Mouse (Mus musculus): Measurements from ENCODE around the gene Gna11. TPM values are rescaled to one million over a fixed set of nuclear protein-coding genes. Genes with fewer than 3 reads are reported as not detected.

Gene Gna11
- polyA plus RNA-seq, 1 experiment from 2014 or later, result 57.4 TPM

DNA sequence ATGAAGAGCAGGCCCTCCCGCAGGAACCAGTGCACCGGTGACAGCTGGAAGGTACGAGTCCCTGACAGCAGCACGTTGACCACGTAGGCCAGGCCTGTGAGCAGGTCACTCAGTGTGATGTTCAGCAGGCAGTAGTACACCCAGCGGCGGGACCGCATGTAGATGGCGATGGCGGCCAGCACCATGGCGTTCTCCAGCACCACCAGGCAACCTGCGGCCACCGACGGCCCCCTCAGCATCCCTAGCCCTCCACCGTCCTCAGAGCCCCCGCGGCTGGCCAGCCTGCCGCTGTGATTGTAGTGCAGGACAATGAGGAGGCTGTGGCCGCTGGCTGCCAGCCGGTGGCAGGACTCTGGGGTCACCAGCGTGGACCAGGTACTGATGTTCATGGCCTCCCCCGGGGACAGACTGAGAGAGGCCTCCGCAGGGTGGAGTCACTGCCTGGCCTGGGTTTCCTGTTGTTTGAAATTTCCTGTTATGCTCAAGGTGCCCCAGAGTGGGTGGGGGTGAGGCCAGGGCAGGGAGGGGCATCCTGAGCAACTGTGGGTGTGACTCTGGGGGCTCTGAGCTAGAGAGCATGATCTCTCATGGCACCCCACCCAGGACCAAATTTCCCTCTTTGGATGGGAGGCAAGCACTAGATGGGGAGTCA, 45.6 kb downstream of the Gna11 start:
- Histone ChIP-seq H3K27ac (replicated peaks in 1 of 2; ENCODE audit: control insufficient read depth in 1 of 2, insufficient read depth in 1 of 2, low read depth in 2 of 2, low read length in 2 of 2) (no peak overlapping the region), H3K36me3 (ENCODE audit: control insufficient read depth, insufficient read depth, low read length) (no peaks in the 10 kb centered on the region), H3K4me2 (ENCODE audit: low read length) (no peak overlapping the region), H3K4me3 (ENCODE audit: control insufficient read depth in 1 of 2, insufficient read depth in 1 of 2, low read depth in 1 of 2, low read length in 2 of 2) (no peak overlapping the region), H3K9me3 (ENCODE audit: control insufficient read depth, low read length) (no peaks in the 10 kb centered on the region), H3K9ac (ENCODE audit: low read length) (no peak overlapping the region), H3K4me1 (ENCODE audit: control insufficient read depth in 2 of 2, insufficient read depth in 2 of 2, low read length in 2 of 2) (peaks cover 9 to 12% of the 10 kb centered on the region in 2 experiments; a peak in 3 of 4 replicates), H3K27me3 (ENCODE audit: control insufficient read depth, insufficient read depth, low read length) (peaks cover 11% of the 10 kb centered on the region)
- 65% methylated on average over 23 of the region's 23 CpGs for WGBS
- no peak for ATAC-seq (ENCODE audit: insufficient number of reproducible peaks, insufficient read depth, low FRiP score, low read depth)

- Histone ChIP-seq H3K36me3 (ENCODE audit: control insufficient read depth, insufficient read depth, low read length) (no peaks in the 10 kb centered on the region), H3K4me3 (ENCODE audit: control insufficient read depth in 1 of 2, insufficient read depth in 1 of 2, low read depth in 1 of 2, low read length in 2 of 2) (no peak overlapping the region), H3K27me3 (ENCODE audit: control insufficient read depth, insufficient read depth, low read length) (peaks cover 7% of the 10 kb centered on the region), H3K4me1 (ENCODE audit: control insufficient read depth in 2 of 2, insufficient read depth in 2 of 2, low read length in 2 of 2) (peaks cover 9 to 12% of the 10 kb centered on the region in 2 experiments; a peak in 3 of 4 replicates), H3K9ac (ENCODE audit: low read length) (no peak overlapping the region), H3K9me3 (ENCODE audit: control insufficient read depth, low read length) (no peaks in the 10 kb centered on the region), H3K27ac (replicated peaks in 1 of 2; ENCODE audit: control insufficient read depth in 1 of 2, insufficient read depth in 1 of 2, low read depth in 2 of 2, low read length in 2 of 2) (no peak overlapping the region), H3K4me2 (ENCODE audit: low read length) (no peak overlapping the region)
- 79% methylated on average over 38 of the region's 38 CpGs for WGBS
- ATAC-seq (ENCODE audit: insufficient number of reproducible peaks, insufficient read depth, low FRiP score, low read depth), result no peak
These were observed 46.4 kb downstream of the Gna11 start for GRCm38 (mm10) chr10:81498316-81499249.

DNA sequence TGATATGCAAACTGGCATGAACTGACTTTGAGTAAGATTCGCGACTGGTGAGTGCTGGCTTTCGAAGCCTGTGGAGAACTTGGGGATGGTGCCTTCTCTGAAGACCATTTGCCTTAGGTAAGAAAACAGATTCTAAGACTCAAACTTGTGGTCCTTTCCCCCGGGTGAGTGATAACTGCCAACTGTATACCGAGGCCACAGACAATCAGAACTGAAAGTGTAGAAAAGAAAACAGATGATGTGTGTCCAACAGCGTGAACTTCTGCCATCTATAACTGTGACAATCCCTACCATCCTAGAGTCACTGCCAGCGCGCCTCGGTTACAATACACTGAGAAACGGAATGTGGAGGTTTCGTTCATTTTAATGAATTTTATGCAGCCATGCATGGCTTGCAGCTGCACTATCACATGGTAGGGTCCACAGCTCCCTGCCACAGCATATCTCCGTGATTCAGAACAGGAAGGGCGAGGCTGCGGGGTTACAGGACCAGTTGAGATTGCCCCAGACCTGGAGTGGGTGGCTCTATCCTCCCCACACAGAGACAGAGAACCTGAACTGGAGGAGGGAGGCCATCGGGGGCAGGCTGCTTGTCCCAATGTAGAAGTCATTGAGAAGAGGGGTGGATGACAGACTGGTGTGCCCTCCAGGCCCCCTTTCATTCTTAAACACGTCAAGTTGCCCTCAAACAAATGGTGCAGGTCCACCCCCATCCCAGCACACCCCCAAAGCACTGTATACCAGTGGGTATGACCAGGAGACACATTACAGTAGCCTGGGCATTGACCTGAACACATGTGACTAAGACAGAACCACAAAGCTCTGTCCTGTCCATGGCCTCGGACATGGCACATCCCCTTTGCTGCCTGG, 47.4 kb downstream of the Gna11 start:
- H3K27ac ChIP-seq (replicated peaks in 1 of 2; ENCODE audit: control insufficient read depth in 1 of 2, insufficient read depth in 1 of 2, low read depth in 2 of 2, low read length in 2 of 2), result no peak overlapping the region
- peaks cover 8% of the 10 kb centered on the region for H3K36me3 ChIP-seq (ENCODE audit: control insufficient read depth, insufficient read depth, low read length)
- H3K9ac ChIP-seq (ENCODE audit: low read length), result no peak overlapping the region
- H3K9me3 ChIP-seq (ENCODE audit: control insufficient read depth, low read length), result no peaks in the 10 kb centered on the region
- ATAC-seq (ENCODE audit: insufficient number of reproducible peaks, insufficient read depth, low FRiP score, low read depth), result no peak
- peaks cover 9 to 12% of the 10 kb centered on the region in 2 experiments; a peak in 3 of 4 replicates for H3K4me1 ChIP-seq (ENCODE audit: control insufficient read depth in 2 of 2, insufficient read depth in 2 of 2, low read length in 2 of 2)
- no peaks in the 10 kb centered on the region for H3K27me3 ChIP-seq (ENCODE audit: control insufficient read depth, insufficient read depth, low read length)
- peak overlapping the region; percentile 59 for H3K4me2 ChIP-seq (ENCODE audit: low read length)
- no peak overlapping the region for H3K4me3 ChIP-seq (ENCODE audit: control insufficient read depth in 1 of 2, insufficient read depth in 1 of 2, low read depth in 1 of 2, low read length in 2 of 2)
- 74% methylated on average over 17 of the region's 17 CpGs for WGBS

DNA sequence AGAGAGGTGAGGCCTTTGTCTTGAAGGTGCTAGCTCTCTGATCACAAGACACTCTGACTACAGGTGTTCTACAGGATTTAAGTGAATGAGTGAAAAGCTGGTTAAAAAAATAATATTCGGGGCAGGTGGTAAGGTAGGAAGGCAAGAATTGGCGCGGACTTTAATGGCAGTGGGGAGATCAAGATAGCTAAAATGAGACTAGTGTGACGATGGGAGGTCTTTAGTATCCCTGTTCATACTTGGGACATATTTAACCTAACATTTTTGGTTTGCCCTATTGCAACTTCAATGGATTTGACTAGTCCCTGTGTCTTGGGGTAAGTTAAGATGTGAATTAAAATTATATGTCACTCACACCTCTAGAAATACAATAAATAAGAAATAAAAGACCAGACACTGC, 48.0 kb downstream of the Gna11 start:
- peak overlapping the region in 1 of 2 experiments; percentile 72; a peak in 2 of 4 replicates for H3K4me3 ChIP-seq (ENCODE audit: control insufficient read depth in 1 of 2, insufficient read depth in 1 of 2, low read depth in 1 of 2, low read length in 2 of 2)
- H3K4me1 ChIP-seq (ENCODE audit: control insufficient read depth in 2 of 2, insufficient read depth in 2 of 2, low read length in 2 of 2), result peaks cover 9 to 12% of the 10 kb centered on the region in 2 experiments; a peak in 3 of 4 replicates
- no peaks in the 10 kb centered on the region for H3K9me3 ChIP-seq (ENCODE audit: control insufficient read depth, low read length)
- H3K36me3 ChIP-seq (ENCODE audit: control insufficient read depth, insufficient read depth, low read length), result peaks cover 15% of the 10 kb centered on the region
- 32% methylated on average over 4 of the region's 4 CpGs for WGBS
- H3K27me3 ChIP-seq (ENCODE audit: control insufficient read depth, insufficient read depth, low read length), result no peaks in the 10 kb centered on the region
- no peak for ATAC-seq (ENCODE audit: insufficient number of reproducible peaks, insufficient read depth, low FRiP score, low read depth)
- peak overlapping the region; percentile 59 for H3K4me2 ChIP-seq (ENCODE audit: low read length)
- H3K9ac ChIP-seq (ENCODE audit: low read length), result peak overlapping the region; percentile 62
- peak overlapping the region in 1 of 2 experiments; percentile 74; a peak in 1 of 4 replicates for H3K27ac ChIP-seq (replicated peaks in 1 of 2; ENCODE audit: control insufficient read depth in 1 of 2, insufficient read depth in 1 of 2, low read depth in 2 of 2, low read length in 2 of 2)

DNA sequence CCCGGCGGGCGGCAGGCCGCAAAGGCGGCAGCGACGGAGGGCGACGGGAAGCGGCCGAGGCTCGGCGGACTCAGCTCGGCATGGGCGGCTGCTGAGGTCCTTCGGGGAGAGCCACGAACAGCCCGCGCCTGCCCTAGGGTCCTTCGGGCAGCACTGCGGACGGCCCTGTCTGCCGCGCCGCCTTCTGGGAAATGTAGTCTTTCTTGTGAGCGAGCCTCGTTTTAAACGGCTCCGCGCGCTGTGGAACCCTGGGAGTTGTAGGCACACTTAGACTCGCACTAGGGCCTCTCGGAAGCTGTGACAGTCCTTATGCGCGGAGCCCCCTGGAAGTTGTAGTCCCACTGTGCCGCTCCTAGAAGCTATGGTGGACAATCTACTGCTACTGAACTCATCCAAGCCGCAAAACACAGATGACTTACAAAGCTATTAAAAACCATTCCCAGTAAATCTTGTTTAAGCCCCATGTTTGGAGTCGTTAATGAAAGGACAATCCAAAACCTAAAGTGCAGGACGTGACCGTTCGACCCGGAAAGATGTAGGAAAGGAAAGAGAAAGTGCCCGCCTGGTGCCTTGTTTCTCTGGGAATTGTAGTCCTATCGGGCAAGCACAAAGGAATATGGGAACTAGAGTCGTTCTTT, 48.6 kb downstream of the Gna11 start, which contains the start of gene Ncln:
TSS of gene Ncln (minus strand) at position 129 of the 638 bp plus-strand sequence.
- Histone ChIP-seq H3K9ac (ENCODE audit: low read length) (peak within 1 kb of the TSS; percentile 88), H3K4me3 (ENCODE audit: control insufficient read depth in 1 of 2, insufficient read depth in 1 of 2, low read depth in 1 of 2, low read length in 2 of 2) (peak within 1 kb of the TSS; percentile 72 to 90), H3K36me3 (ENCODE audit: control insufficient read depth, insufficient read depth, low read length) (peaks cover 20% of the 10 kb centered on the region), H3K4me2 (ENCODE audit: low read length) (peak within 1 kb of the TSS; percentile 84), H3K9me3 (ENCODE audit: control insufficient read depth, low read length) (no peaks in the 10 kb centered on the region), H3K4me1 (ENCODE audit: control insufficient read depth in 2 of 2, insufficient read depth in 2 of 2, low read length in 2 of 2) (peaks cover 9 to 12% of the 10 kb centered on the region in 2 experiments; a peak in 3 of 4 replicates), H3K27me3 (ENCODE audit: control insufficient read depth, insufficient read depth, low read length) (no peaks in the 10 kb centered on the region), H3K27ac (replicated peaks in 1 of 2; ENCODE audit: control insufficient read depth in 1 of 2, insufficient read depth in 1 of 2, low read depth in 2 of 2, low read length in 2 of 2) (peak within 1 kb of the TSS; percentile 74 to 76)
- peak; percentile 93 for ATAC-seq (ENCODE audit: insufficient number of reproducible peaks, insufficient read depth, low FRiP score, low read depth)
- under 1% methylated on average over 40 of the region's 45 CpGs for WGBS

- Histone ChIP-seq H3K27ac (replicated peaks in 1 of 2; ENCODE audit: control insufficient read depth in 1 of 2, insufficient read depth in 1 of 2, low read depth in 2 of 2, low read length in 2 of 2) (peak overlapping the region in 1 of 2 experiments; percentile 74; a peak in 2 of 4 replicates), H3K9me3 (ENCODE audit: control insufficient read depth, low read length) (no peaks in the 10 kb centered on the region), H3K27me3 (ENCODE audit: control insufficient read depth, insufficient read depth, low read length) (no peaks in the 10 kb centered on the region), H3K4me3 (ENCODE audit: control insufficient read depth in 1 of 2, insufficient read depth in 1 of 2, low read depth in 1 of 2, low read length in 2 of 2) (peak overlapping the region; percentile 72 to 90), H3K4me2 (ENCODE audit: low read length) (peak overlapping the region; percentile 84), H3K4me1 (ENCODE audit: control insufficient read depth in 2 of 2, insufficient read depth in 2 of 2, low read length in 2 of 2) (peaks cover 9 to 12% of the 10 kb centered on the region in 2 experiments; a peak in 3 of 4 replicates), H3K36me3 (ENCODE audit: control insufficient read depth, insufficient read depth, low read length) (peaks cover 27% of the 10 kb centered on the region), H3K9ac (ENCODE audit: low read length) (peak overlapping the region; percentile 88)
- no peak; the same call in 1 of the 2 replicates for ATAC-seq (ENCODE audit: insufficient number of reproducible peaks, insufficient read depth, low FRiP score, low read depth)
- WGBS, result under 1% methylated on average over 40 of the region's 41 CpGs
These were observed 49.2 kb downstream of the Gna11 start for GRCm38 (mm10) chr10:81495616-81496263.
